22 mouse cellular contexts compared by ENCODE assay signal in the genomic region with DNA sequence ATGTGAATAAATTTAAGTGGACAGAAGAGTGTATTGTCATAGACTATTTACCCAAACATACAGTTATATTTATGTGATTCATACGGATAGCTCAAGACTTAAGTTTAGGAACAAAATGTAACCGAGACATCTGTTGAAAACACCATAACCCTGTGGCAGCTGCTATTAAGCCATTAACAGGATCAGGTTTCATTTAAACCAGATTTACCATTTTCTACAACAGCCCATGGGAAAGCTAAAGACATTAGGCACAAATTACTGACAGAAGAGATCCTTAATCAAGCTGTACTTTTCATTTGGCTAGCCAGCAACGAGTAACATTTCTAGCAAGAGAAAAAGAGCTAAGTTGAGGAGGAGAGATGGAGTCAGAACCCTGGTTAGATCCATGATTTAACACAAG.
"Had no signal": no experiment of that assay in that cellular context is flagged by ENCODE, and none has a peak within 500 bp of the region (broad histone marks: within the 10 kb centered on the region; RNA-seq: fewer than 3 reads in every experiment).

No protein-coding gene starts in this region.

- DNase-seq: kidney, adult 11 months; kidney, adult 8-10 months; kidney, postnatal 10 days; kidney, postnatal 36 days; layer of hippocampus, postnatal 36 days; left cerebral cortex, postnatal 4 days; lung, adult 18-20 months; lung, postnatal 14 days; lung, postnatal 4 days; retina, postnatal 1 day; right cerebral cortex, postnatal 25 days; spleen, adult 18-20 months; thymus, postnatal 25 days had no signal

- H3K4me2 ChIP-seq: kidney, embryonic 15.5 days; limb, embryonic 13.5 days; liver, embryonic 15.5 days; lung, embryonic 15.5 days; midbrain, embryonic 12.5 days; midbrain, embryonic 15.5 days; neural tube, embryonic 12.5 days; neural tube, embryonic 15.5 days; stomach, embryonic 15.5 days had no signal

- ATAC-seq: midbrain, embryonic 15.5 days had no signal

- H3K36me3 ChIP-seq: kidney, embryonic 15.5 days; limb, embryonic 13.5 days; liver, embryonic 15.5 days; lung, embryonic 15.5 days; midbrain, embryonic 12.5 days; midbrain, embryonic 15.5 days; neural tube, embryonic 12.5 days; neural tube, embryonic 15.5 days; stomach, embryonic 15.5 days had no signal

- H3K27ac ChIP-seq: kidney, embryonic 15.5 days; limb, embryonic 13.5 days; liver, embryonic 15.5 days; lung, embryonic 15.5 days; midbrain, embryonic 12.5 days; midbrain, embryonic 15.5 days; neural tube, embryonic 12.5 days; neural tube, embryonic 15.5 days; stomach, embryonic 15.5 days had no signal

- H3K4me1 ChIP-seq: kidney, embryonic 15.5 days; liver, embryonic 15.5 days; lung, embryonic 15.5 days; midbrain, embryonic 12.5 days; midbrain, embryonic 15.5 days; neural tube, embryonic 12.5 days; neural tube, embryonic 15.5 days; stomach, embryonic 15.5 days had no signal

- H3K4me3 ChIP-seq: kidney, embryonic 15.5 days; limb, embryonic 13.5 days; liver, embryonic 15.5 days; lung, embryonic 15.5 days; midbrain, embryonic 12.5 days; midbrain, embryonic 15.5 days; neural tube, embryonic 12.5 days; neural tube, embryonic 15.5 days; stomach, embryonic 15.5 days had no signal

- H3K9ac ChIP-seq: kidney, embryonic 15.5 days; limb, embryonic 13.5 days; liver, embryonic 15.5 days; lung, embryonic 15.5 days; midbrain, embryonic 12.5 days; midbrain, embryonic 15.5 days; neural tube, embryonic 12.5 days; neural tube, embryonic 15.5 days; stomach, embryonic 15.5 days had no signal

- H3K9me3 ChIP-seq: kidney, embryonic 15.5 days; limb, embryonic 13.5 days; liver, embryonic 15.5 days; lung, embryonic 15.5 days; midbrain, embryonic 12.5 days; midbrain, embryonic 15.5 days; neural tube, embryonic 12.5 days; neural tube, embryonic 15.5 days; stomach, embryonic 15.5 days had no signal

- H3K27me3 ChIP-seq: kidney, embryonic 15.5 days; limb, embryonic 13.5 days; liver, embryonic 15.5 days; lung, embryonic 15.5 days; midbrain, embryonic 12.5 days; midbrain, embryonic 15.5 days; neural tube, embryonic 12.5 days; neural tube, embryonic 15.5 days; stomach, embryonic 15.5 days had no signal
